Mouse (Mus musculus) cerebellum, postnatal 36 days (tissue): ENCODE measurements around the gene St6galnac3.
A peak's percentile ranks its signal among the peaks of the same experiment; 100 is the strongest.

Source experiments
- DNase-seq, 2 experiments: peaks; one replicate each; pipeline ENCODE4 v3.0.0; 2021 to 2022; ENCODE audit warnings: mixed read lengths in 2 of 2

The St6galnac3 gene

GRCm38 (mm10) chr3:153198514-153198913, 526.5 kb downstream of the St6galnac3 start:
- DNase-seq, result no peak

GRCm38 (mm10) chr3:153193025-153193424, 531.9 kb downstream of the St6galnac3 start:
- DNase-seq, result no peak

GRCm38 (mm10) chr3:153190742-153191141, 534.2 kb downstream of the St6galnac3 start:
- DNase-seq, result no peak

- DNase-seq, result no peak
Measured at GRCm38 (mm10) chr3:153189685-153190467, 535.1 kb downstream of the St6galnac3 start.

GRCm38 (mm10) chr3:153188224-153188623, 536.8 kb downstream of the St6galnac3 start:
- peak; percentile 15 to 28 for DNase-seq

- no peak for DNase-seq
Measured at GRCm38 (mm10) chr3:153185117-153185516, 539.9 kb downstream of the St6galnac3 start.

GRCm38 (mm10) chr3:153181242-153181641, 543.7 kb downstream of the St6galnac3 start:
- DNase-seq, result no peak

GRCm38 (mm10) chr3:153176749-153177148, 548.2 kb downstream of the St6galnac3 start:
- no peak for DNase-seq

- no peak for DNase-seq
Measured at GRCm38 (mm10) chr3:153176325-153176724, 548.6 kb downstream of the St6galnac3 start.

GRCm38 (mm10) chr3:153174336-153175033, 550.5 kb downstream of the St6galnac3 start:
- DNase-seq, result no peak

- DNase-seq, result no peak
Measured at GRCm38 (mm10) chr3:153173567-153173966, 551.4 kb downstream of the St6galnac3 start.

GRCm38 (mm10) chr3:153170146-153170545, 554.8 kb downstream of the St6galnac3 start:
- DNase-seq, result peak in 1 of 2 experiments; percentile 7

GRCm38 (mm10) chr3:153169744-153170143, 555.2 kb downstream of the St6galnac3 start:
- DNase-seq, result no peak

- DNase-seq, result no peak
Measured at GRCm38 (mm10) chr3:153161676-153162075, 563.3 kb downstream of the St6galnac3 start.

GRCm38 (mm10) chr3:153160683-153161082, 564.3 kb downstream of the St6galnac3 start:
- no peak for DNase-seq

GRCm38 (mm10) chr3:153148887-153149286, 576.1 kb downstream of the St6galnac3 start:
- peak in 1 of 2 experiments; percentile 6 for DNase-seq
